Comparison of ENCODE assay signal across 16 mouse cellular contexts in genomic region chr4:133712755-133713154, GRCm38 (mm10).
"Had no signal": no experiment of that assay in that cellular context is flagged by ENCODE, and none has a peak within 500 bp of the region (broad histone marks: within the 10 kb centered on the region; RNA-seq: fewer than 3 reads in every experiment).

No protein-coding gene starts in this region.

- ATAC-seq: intestine, postnatal 0 days had no signal

- DNase-seq: kidney, adult 8-10 months; kidney, postnatal 25 days; left cerebral cortex, postnatal 4 days; lung, adult 2 months; lung, postnatal 10 days; lung, postnatal 4 days; midbrain, embryonic 14.5 days; right cerebral cortex, postnatal 4 days; spleen, adult 18-20 months; thymus, postnatal 4 days had no signal

- H3K4me3 ChIP-seq: limb, embryonic 13.5 days; liver, embryonic 15.5 days; midbrain, embryonic 10.5 days; myocyte; neural tube, embryonic 12.5 days had no signal

- H3K27me3 ChIP-seq: limb, embryonic 13.5 days; liver, embryonic 15.5 days; neural tube, embryonic 12.5 days had no signal

- H3K27ac ChIP-seq: limb, embryonic 13.5 days; liver, embryonic 15.5 days; midbrain, embryonic 10.5 days; neural tube, embryonic 12.5 days had no signal
